Mouse (Mus musculus) CH12.LX (cell line): ENCODE measurements around the gene Cd38. TPM values are rescaled to one million over a fixed set of nuclear protein-coding genes. Genes with fewer than 3 reads are reported as not detected.

Experiments
- DNase-seq: peaks from one replicate; pipeline ENCODE4 v3.0.0-alpha.2; 2013; ENCODE audit errors: extremely low read depth
- H3K27ac ChIP-seq: 2 replicates; pipeline ENCODE4 v1.5.1; 2012; ENCODE audit warnings: low read depth, mild to moderate bottlenecking, control low read depth, moderate library complexity; ENCODE audit not compliant: insufficient read depth
- H3K27me3 ChIP-seq: replicated peaks from 2 replicates; pipeline ENCODE3; 2012; ENCODE audit warnings: inconsistent platforms
- H3K36me3 ChIP-seq, 2 experiments: replicated peaks in 1 of 2; 2 replicates each; pipeline versions ENCODE3 to v1.6.1; 2012; ENCODE audit warnings: inconsistent platforms in 1 of 2, low read length in 1 of 2, mild to moderate bottlenecking in 1 of 2, mixed read lengths in 1 of 2, moderate library complexity in 1 of 2; ENCODE audit not compliant: control insufficient read depth in 1 of 2, insufficient read depth in 1 of 2
- H3K4me1 ChIP-seq, 2 experiments: 2 replicates each; pipeline ENCODE4 v1.6.1; 2012; ENCODE audit warnings: inconsistent platforms in 1 of 2, moderate library complexity in 1 of 2; ENCODE audit not compliant: insufficient read depth in 2 of 2, control insufficient read depth in 1 of 2
- H3K4me2 ChIP-seq: 2 replicates; pipeline ENCODE4 v1.6.1; 2012; ENCODE audit warnings: low read depth, mild to moderate bottlenecking, control low read depth; ENCODE audit not compliant: poor library complexity, insufficient read depth, severe bottlenecking
- H3K4me3 ChIP-seq, 3 experiments: fragments of 150-350 bp in 1 of 3; sonication (generic) in 1 of 3; replicated peaks in 1 of 3; 2 replicates each; pipeline versions ENCODE3 to v1.5.1; 2011 to 2012; ENCODE audit warnings: low read depth in 2 of 3, low read length in 2 of 3, mild to moderate bottlenecking in 2 of 3, moderate library complexity in 2 of 3, control low read depth in 1 of 3, improper control_type of control experiment in 1 of 3, inconsistent platforms in 1 of 3, mixed read lengths in 1 of 3; ENCODE audit not compliant: poor library complexity in 1 of 3
- H3K79me2 ChIP-seq: replicated peaks from 2 replicates; pipeline ENCODE4 v1.6.1; 2012; ENCODE audit warnings: mild to moderate bottlenecking, moderate library complexity; ENCODE audit not compliant: control insufficient read depth, poor library complexity, insufficient read depth, severe bottlenecking; ENCODE audit errors: extremely low read depth
- H3K9ac ChIP-seq: 2 replicates; pipeline ENCODE4 v1.6.1; 2012; ENCODE audit warnings: low read depth, mild to moderate bottlenecking, control low read depth, moderate library complexity; ENCODE audit not compliant: insufficient read depth
- H3K9me3 ChIP-seq: replicated peaks from 2 replicates; pipeline ENCODE3; 2012; ENCODE audit warnings: low read length, inconsistent platforms, mixed read lengths
- CHD1 ChIP-seq: IDR thresholded peaks from 2 replicates; pipeline ENCODE4 v1.6.1; 2012; ENCODE audit warnings: low read depth, low read length, improper control_type of control experiment, inconsistent platforms
- CTCF ChIP-seq, 2 experiments: IDR thresholded peaks in 1 of 2; conservative IDR thresholded peaks in 1 of 2; 2 replicates each; pipeline ENCODE4 v1.5.1; 2011 to 2012; ENCODE audit warnings: low read depth in 2 of 2, low read length in 2 of 2, improper control_type of control experiment in 1 of 2, inconsistent platforms in 1 of 2, mild to moderate bottlenecking in 1 of 2, moderate library complexity in 1 of 2
- ELF1 ChIP-seq: IDR thresholded peaks from 2 replicates; pipeline ENCODE4 v1.6.1; 2014; ENCODE audit warnings: low read depth, mild to moderate bottlenecking, inconsistent platforms, low read length, improper control_type of control experiment
- EP300 ChIP-seq: IDR thresholded peaks from 2 replicates; pipeline ENCODE4 v1.6.1; 2011; ENCODE audit warnings: low read length, improper control_type of control experiment
- ETS1 ChIP-seq: conservative IDR thresholded peaks from 2 replicates; pipeline ENCODE4 v1.6.1; 2012; ENCODE audit warnings: low read depth, mild to moderate bottlenecking, inconsistent platforms, low read length, improper control_type of control experiment, moderate library complexity
- JUN ChIP-seq: IDR thresholded peaks from 2 replicates; pipeline ENCODE4 v1.6.1; 2011; ENCODE audit warnings: low read depth, mild to moderate bottlenecking, low read length, improper control_type of control experiment, moderate library complexity; ENCODE audit not compliant: insufficient read depth
- JUND ChIP-seq: conservative IDR thresholded peaks from 2 replicates; pipeline ENCODE4 v1.6.1; 2011; ENCODE audit warnings: low read depth, low read length, improper control_type of control experiment
- KAT2A ChIP-seq: IDR thresholded peaks from 2 replicates; pipeline ENCODE4 v1.6.1; 2012; ENCODE audit warnings: low read length, improper control_type of control experiment, inconsistent platforms; ENCODE audit not compliant: insufficient replicate concordance
- MAFK ChIP-seq: IDR thresholded peaks from 2 replicates; pipeline ENCODE4 v1.6.1; 2011; ENCODE audit warnings: low read length, improper control_type of control experiment; ENCODE audit not compliant: insufficient replicate concordance
- MAZ ChIP-seq: IDR thresholded peaks from 2 replicates; pipeline ENCODE4 v1.6.1; 2012; ENCODE audit warnings: low read depth, mild to moderate bottlenecking, inconsistent platforms, low read length, improper control_type of control experiment, moderate library complexity
- MYC ChIP-seq: IDR thresholded peaks from 2 replicates; pipeline ENCODE4 v1.6.1; 2011; ENCODE audit warnings: low read depth, mild to moderate bottlenecking, improper control_type of control experiment, low read length
- NELFE ChIP-seq: IDR thresholded peaks from 2 replicates; pipeline ENCODE4 v1.6.1; 2011; ENCODE audit warnings: low read depth, low read length, improper control_type of control experiment
- PAX5 ChIP-seq: IDR thresholded peaks from 2 replicates; pipeline ENCODE4 v1.6.1; 2012; ENCODE audit warnings: low read length, inconsistent platforms, mixed read lengths
- POLR2A ChIP-seq: IDR thresholded peaks from 2 replicates; pipeline ENCODE4 v1.6.1; 2011; ENCODE audit warnings: low read depth, mild to moderate bottlenecking, improper control_type of control experiment, low read length
- SIN3A ChIP-seq: IDR thresholded peaks from 2 replicates; pipeline ENCODE4 v1.6.1; 2012; ENCODE audit warnings: low read length, improper control_type of control experiment, inconsistent platforms
- SMC3 ChIP-seq: IDR thresholded peaks from 2 replicates; pipeline ENCODE4 v1.6.1; 2011; ENCODE audit warnings: low read depth, low read length, improper control_type of control experiment
- TCF12 ChIP-seq: IDR thresholded peaks from 2 replicates; pipeline ENCODE4 v1.6.1; 2014; ENCODE audit warnings: low read depth, mild to moderate bottlenecking, inconsistent platforms, low read length, improper control_type of control experiment
- USF1 ChIP-seq: IDR thresholded peaks from 2 replicates; pipeline ENCODE4 v1.6.1; 2014; ENCODE audit warnings: low read depth, mild to moderate bottlenecking, inconsistent platforms, low read length, improper control_type of control experiment
- ZC3H11A ChIP-seq: IDR thresholded peaks from 2 replicates; pipeline ENCODE4 v1.6.1; 2012; ENCODE audit warnings: low read depth, mild to moderate bottlenecking, inconsistent platforms, low read length, improper control_type of control experiment
- ZKSCAN1 ChIP-seq: IDR thresholded peaks from 2 replicates; pipeline ENCODE4 v1.6.1; 2012; ENCODE audit warnings: low read depth, inconsistent platforms, low read length, improper control_type of control experiment, borderline replicate concordance
- ZMIZ1 ChIP-seq: IDR thresholded peaks from 2 replicates; pipeline ENCODE4 v1.6.1; 2012; ENCODE audit warnings: low read depth, mild to moderate bottlenecking, inconsistent platforms, low read length, improper control_type of control experiment
- dilution Hi-C: fragments of 300-500 bp; cut with MboI; formaldehyde crosslinking; loops from 2 replicates; pipeline ENCODE4 v1.14.3; 2020; ENCODE audit warnings: low sequenced_read_pairs; ENCODE audit not compliant: extremely low pct_unique_long_range_greater_than_20kb, extremely low pct_ligation_motif_present
- in situ Hi-C: fragments of 300-500 bp; cut with MboI; formaldehyde crosslinking; loops from 3 replicates; pipeline ENCODE4 v1.14.3; 2019; ENCODE audit warnings: low sequenced_read_pairs, low pct_ligation_motif_present, low pct_unique_long_range_greater_than_20kb, mixed read lengths
- polyA plus RNA-seq: library from polyadenylated mRNA; unstranded; fragments of >175 nt; gene quantifications from 2 replicates; pipeline ENCODE4 v1.2.1, GENCODE M21; 2012; ENCODE audit warnings: low read depth; ENCODE audit not compliant: insufficient read length
- total RNA-seq, 2 experiments: library from RNA; depleted of rRNA; stranded (reverse); fragments of 300-350 nt in 1 of 2; fragments of >200 nt in 1 of 2; gene quantifications; 2 replicates each; pipeline ENCODE4 v1.2.3; 2012 to 2014

The Cd38 gene
- total and polyA plus RNA-seq, 3 experiments = 0.93 to 3.3 (median 1.5) TPM

GRCm38 (mm10) chr5:43860670-43861431 lies 7.5 kb upstream of the Cd38 start:
- in situ Hi-C loops = no loop called here
- Histone ChIP-seq H3K4me2 (no peak overlapping the region), H3K4me3 (no peak overlapping the region), H3K4me1 (0 out of 4 replicates have a peak, but pooled peaks cover 0 to 2% of the 10 kb centered on the region in 2 experiments), H3K36me3 (no peaks in the 10 kb centered on the region), H3K27ac (no peak overlapping the region), H3K9me3 (peaks cover 13% of the 10 kb centered on the region), H3K79me2 (no peaks in the 10 kb centered on the region), H3K27me3 (no peaks in the 10 kb centered on the region), H3K9ac (no peak overlapping the region)
- DNase-seq = no peak
- dilution Hi-C loops = no loop called here
- TF ChIP-seq TCF12 = no peak
- no peak for TF ChIP-seq MAFK
- no peak for TF ChIP-seq ZKSCAN1
- no peak for TF ChIP-seq ELF1
- TF ChIP-seq USF1 = no peak
- TF ChIP-seq KAT2A = no peak
- TF ChIP-seq JUND = no peak
- no peak for TF ChIP-seq CHD1
- TF ChIP-seq JUN = no peak
- no peak for TF ChIP-seq POLR2A
- TF ChIP-seq PAX5 = no peak
- no peak for TF ChIP-seq ETS1
- no peak for TF ChIP-seq SIN3A
- no peak for TF ChIP-seq SMC3
- TF ChIP-seq MYC = no peak
- TF ChIP-seq NELFE = no peak
- TF ChIP-seq CTCF (conservative IDR thresholded peaks at IDR 0.05 in 1 of 2, IDR thresholded peaks at IDR 0.05 in 1 of 2; ENCODE audit: low read depth in 2 of 2, low read length in 2 of 2) = no peak
- no peak for TF ChIP-seq ZC3H11A

- no peaks in the 10 kb centered on the region for H3K9me3 ChIP-seq
- H3K4me1 ChIP-seq = peaks cover 0 to 18% of the 10 kb centered on the region in 2 experiments; a peak in 2 of 4 replicates
- no peak overlapping the region for H3K4me2 ChIP-seq
- no peaks in the 10 kb centered on the region for H3K27me3 ChIP-seq
- in situ Hi-C loops (no loop called here), dilution Hi-C loops (no loop called here)
- no peak for DNase-seq
- H3K4me3 ChIP-seq = no peak overlapping the region
- no peak overlapping the region for H3K27ac ChIP-seq
- no peaks in the 10 kb centered on the region for H3K79me2 ChIP-seq
- TF ChIP-seq ETS1 (no peak), MYC (no peak), MAZ (no peak), ZMIZ1 (no peak), SMC3 (no peak), ZKSCAN1 (no peak), EP300 (no peak), JUN (no peak), PAX5 (no peak)
- H3K9ac ChIP-seq = no peak overlapping the region
- no peaks in the 10 kb centered on the region for H3K36me3 ChIP-seq
These were observed 4.7 kb upstream of the Cd38 start for GRCm38 (mm10) chr5:43863642-43864041.
